Mouse (Mus musculus) erythroblast, embryonic 14.5 days (primary cell): Measurements from ENCODE around the gene Prkacb.

ENCODE experiments used
- GATA1 ChIP-seq: IDR thresholded peaks from 2 replicates; pipeline ENCODE4 v1.6.1; 2012; ENCODE audit warnings: low read length, inconsistent platforms, mixed read lengths
- TAL1 ChIP-seq: IDR thresholded peaks from 3 replicates; pipeline ENCODE4 v1.6.1; 2012; ENCODE audit warnings: low read length, inconsistent platforms, mixed read lengths

- TF ChIP-seq GATA1 (no peak), TAL1 (no peak)
Measured at GRCm38 (mm10) chr3:146718251-146718650, 94.5 kb downstream of the Prkacb start.
